In genomic region chr10:62980039-62980954, GRCm38 (mm10) we compare ENCODE assay signal across 8 mouse cellular contexts. TPM values are rescaled to one million over a fixed set of nuclear protein-coding genes. Genes with fewer than 3 reads are reported as not detected.
DNase-seq lines count a peak whose midpoint lies in the region; ATAC-seq lines count a peak whose summit lies in the region.

TSS of gene Rufy2 (plus strand) at chr10:62980223.

- H3K9me3 ChIP-seq in heart, embryonic 14.5 days (ENCODE audit: control insufficient read depth, low read length), result no peaks in the 10 kb centered on the region
- no peaks in the 10 kb centered on the region for H3K9me3 ChIP-seq in liver, embryonic 12.5 days (replicated peaks)

- H3K9ac ChIP-seq in heart, embryonic 14.5 days (ENCODE audit: low read length), result peak within 1 kb of the TSS; percentile 90
- peak within 1 kb of the TSS; percentile 78 for H3K9ac ChIP-seq in liver, embryonic 12.5 days

- peaks cover 30% of the 10 kb centered on the region for H3K36me3 ChIP-seq in heart, embryonic 14.5 days (ENCODE audit: control insufficient read depth, insufficient read depth, low read length)
- H3K36me3 ChIP-seq in liver, embryonic 12.5 days, result peaks cover 15% of the 10 kb centered on the region
- H3K36me3 ChIP-seq in splenic B cell, adult 2 months (ENCODE audit: control insufficient read depth, insufficient read depth, low read length, poor library complexity, severe bottlenecking), result 0 out of 2 replicates have a peak, but pooled peaks cover 1% of the 10 kb centered on the region

- peak within 1 kb of the TSS; percentile 25 to 59 for H3K27ac ChIP-seq in heart, embryonic 14.5 days (replicated peaks in 1 of 2; ENCODE audit: control insufficient read depth in 1 of 2, insufficient read depth in 1 of 2, low read depth in 2 of 2, low read length in 2 of 2)
- peak within 1 kb of the TSS; percentile 45; the same call in 1 of the 2 replicates for H3K27ac ChIP-seq in liver, embryonic 12.5 days

- H3K4me2 ChIP-seq in heart, embryonic 14.5 days (ENCODE audit: low read length), result peak within 1 kb of the TSS; percentile 73
- H3K4me2 ChIP-seq in liver, embryonic 12.5 days, result peak within 1 kb of the TSS; percentile 99

- peak; percentile 83 for ATAC-seq in CD4-positive, CD25-positive, alpha-beta regulatory T cell, adult 4 months
- peak; percentile 85 for ATAC-seq in heart, embryonic 14.5 days (ENCODE audit: insufficient number of reproducible peaks, insufficient read depth, low FRiP score, low read depth)
- ATAC-seq in liver, embryonic 12.5 days, result peak; percentile 77

- WGBS in heart, embryonic 14.5 days, result under 1% methylated on average over 68 of the region's 77 CpGs
- WGBS in liver, embryonic 12.5 days (ENCODE audit: insufficient replicate concordance), result 1% methylated on average over 59 of the region's 77 CpGs

- peaks cover 4 to 15% of the 10 kb centered on the region in 2 experiments; a peak in 3 of 4 replicates for H3K4me1 ChIP-seq in heart, embryonic 14.5 days (ENCODE audit: control insufficient read depth in 2 of 2, insufficient read depth in 2 of 2, low read length in 2 of 2)
- peaks cover 16% of the 10 kb centered on the region for H3K4me1 ChIP-seq in liver, embryonic 12.5 days

- peak within 1 kb of the TSS; percentile 91 to 94 for H3K4me3 ChIP-seq in heart, embryonic 14.5 days (ENCODE audit: control insufficient read depth in 1 of 2, insufficient read depth in 1 of 2, low read depth in 1 of 2, low read length in 2 of 2)
- peak within 1 kb of the TSS; percentile 89 for H3K4me3 ChIP-seq in liver, embryonic 12.5 days

- no peaks in the 10 kb centered on the region for H3K27me3 ChIP-seq in heart, embryonic 14.5 days (ENCODE audit: control insufficient read depth, insufficient read depth, low read length)
- no peaks in the 10 kb centered on the region for H3K27me3 ChIP-seq in liver, embryonic 12.5 days (replicated peaks)
- H3K27me3 ChIP-seq in splenic B cell, adult 2 months (ENCODE audit: control insufficient read depth, insufficient read depth, low read length, poor library complexity, severe bottlenecking), result no peaks in the 10 kb centered on the region

- peak; percentile 35 for DNase-seq in c-Kit-negative CD71-positive TER-119-positive erythroid progenitor cells, embryonic 14.5 days (ENCODE audit: low read depth, low spot score)
- DNase-seq in fibroblast of lung, adult 2 months (ENCODE audit: low read depth), result peak; percentile 19
- peak; percentile 91 for DNase-seq in kidney, postnatal 10 days
- peak; percentile 93 for DNase-seq in naive thymus-derived CD4-positive, alpha-beta T cell, adult 2 months (ENCODE audit: low read depth)
- peak; percentile 92 for DNase-seq in splenic B cell, adult 2 months (ENCODE audit: low read depth, low spot score)

RNA-seq across cellular contexts. Expression of gene Rufy2, which starts in this region (rescaled TPM):
- polyA plus RNA-seq in CD4-positive, CD25-positive, alpha-beta regulatory T cell, adult 4 months (2017; shearing (Covaris generic)), result 10 to 100 TPM; 41.0 to 52.8 TPM
- polyA plus RNA-seq in heart, embryonic 14.5 days (2014; fragmentation: Nextera tagmentation; extraction: Ambion mirVana), result 15.5 and 15.8 TPM in 2 replicates
- 4.1 and 4.2 TPM in 2 replicates for polyA plus RNA-seq in liver, embryonic 12.5 days (2016; fragmentation: Nextera tagmentation; extraction: Ambion mirVana)

Comparison
In these comparisons a context has a peak if more than half of its experiments do, and no peak if none do; other contexts are left out.
1. Peak in every context shown above with its lines: DNase-seq, ATAC-seq, H3K4me3 ChIP-seq and H3K27ac ChIP-seq.
2. DNase-seq: peak in every context shown above with its lines; median percentile 93 in naive thymus-derived CD4-positive, alpha-beta T cell, adult 2 months; 92 in splenic B cell, adult 2 months; 91 in kidney, postnatal 10 days; 35 in c-Kit-negative CD71-positive TER-119-positive erythroid progenitor cells, embryonic 14.5 days; 19 in fibroblast of lung, adult 2 months.